Mouse (Mus musculus) myocyte (in vitro differentiated cells): Measurements from ENCODE around the gene Hopx.

Experiments
- CEBPB ChIP-seq: IDR thresholded peaks from 2 replicates; pipeline ENCODE4 v1.6.1; 2011; ENCODE audit warnings: mild to moderate bottlenecking, moderate library complexity; ENCODE audit not compliant: poor library complexity, insufficient read depth, severe bottlenecking
- POLR2A ChIP-seq: IDR thresholded peaks from one replicate; pipeline ENCODE4 v1.6.1; 2011; ENCODE audit warnings: low read depth, mild to moderate bottlenecking, control low read depth, moderate library complexity; ENCODE audit not compliant: insufficient read length
- TCF12 ChIP-seq: IDR thresholded peaks from one replicate; pipeline ENCODE4 v1.6.1; 2011; ENCODE audit warnings: mild to moderate bottlenecking, control low read depth; ENCODE audit not compliant: poor library complexity, insufficient read depth, severe bottlenecking
- USF1 ChIP-seq: IDR thresholded peaks from one replicate; pipeline ENCODE4 v1.6.1; 2011; ENCODE audit warnings: low read depth, mild to moderate bottlenecking, control low read depth, moderate library complexity

DNA sequence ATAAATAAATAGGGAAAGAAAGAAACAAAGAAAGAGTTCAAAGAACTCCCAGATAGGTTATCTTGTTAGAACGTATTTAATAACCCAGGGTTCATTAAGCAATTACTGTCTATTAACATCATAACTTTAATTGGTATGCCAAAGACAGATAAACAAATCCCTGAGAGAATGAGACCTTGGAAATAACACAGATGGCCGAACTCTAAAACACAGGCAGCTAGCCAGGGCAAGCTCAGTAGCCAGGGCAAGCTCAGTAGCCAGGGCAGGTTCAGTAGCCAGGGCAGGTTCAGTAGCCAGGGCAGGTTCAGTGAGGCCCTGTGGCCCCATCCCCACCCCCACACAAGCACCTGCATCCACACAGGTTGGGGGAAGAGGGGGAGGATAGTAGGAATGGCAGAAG, 2.9 kb downstream of the Hopx start:
- TF ChIP-seq TCF12 (no peak), POLR2A (no peak), CEBPB (no peak), USF1 (no peak)
